Mouse (Mus musculus) ovary, postnatal 36 days (tissue): ENCODE measurements at regions not wholly inside any gene's neighbourhood (a gene's known extent, or its start where the extent isn't known, plus 50 kb on each side); places are given as distances from the start of the nearest gene placed in this dataset.

Experiments
- DNase-seq: peaks from one replicate; pipeline ENCODE4 v3.0.0; 2022; ENCODE audit warnings: low spot score, mixed read lengths

GRCm38 (mm10) chr10:16438414-16438813, 1284.6 kb upstream of the Cited2 start:
- no peak for DNase-seq

GRCm38 (mm10) chr10:16440932-16441640, 1281.9 kb upstream of the Cited2 start:
- no peak for DNase-seq

- no peak for DNase-seq
Observed at GRCm38 (mm10) chr10:16441661-16442072, 1281.4 kb upstream of the Cited2 start.

- no peak for DNase-seq
Observed at GRCm38 (mm10) chr10:16443901-16444300, 1279.1 kb upstream of the Cited2 start.

GRCm38 (mm10) chr10:16467935-16468334, 1255.1 kb upstream of the Cited2 start:
- no peak for DNase-seq

- no peak for DNase-seq
Observed at GRCm38 (mm10) chr10:16469711-16470110, 1253.3 kb upstream of the Cited2 start.

GRCm38 (mm10) chr10:16473952-16474521, 1249.0 kb upstream of the Cited2 start:
- no peak for DNase-seq

- no peak for DNase-seq
Observed at GRCm38 (mm10) chr10:16498580-16498979, 1224.4 kb upstream of the Cited2 start.

GRCm38 (mm10) chr10:16507681-16508080, 1215.3 kb upstream of the Cited2 start:
- no peak for DNase-seq

- DNase-seq, result no peak
Observed at GRCm38 (mm10) chr10:16508161-16508560, 1214.9 kb upstream of the Cited2 start.

- DNase-seq, result no peak
Observed at GRCm38 (mm10) chr10:16514656-16515055, 1208.4 kb upstream of the Cited2 start.

GRCm38 (mm10) chr10:16521895-16522294, 1201.1 kb upstream of the Cited2 start:
- no peak for DNase-seq

- DNase-seq, result no peak
Observed at GRCm38 (mm10) chr10:16524101-16524500, 1198.9 kb upstream of the Cited2 start.

GRCm38 (mm10) chr10:16527693-16528092, 1195.3 kb upstream of the Cited2 start:
- no peak for DNase-seq

GRCm38 (mm10) chr10:16537660-16538059, 1185.4 kb upstream of the Cited2 start:
- DNase-seq, result no peak

GRCm38 (mm10) chr10:16538379-16538778, 1184.6 kb upstream of the Cited2 start:
- DNase-seq, result no peak

GRCm38 (mm10) chr10:16545445-16545844, 1177.6 kb upstream of the Cited2 start:
- no peak for DNase-seq

- no peak for DNase-seq
Observed at GRCm38 (mm10) chr10:16552861-16553635, 1170.0 kb upstream of the Cited2 start.

GRCm38 (mm10) chr10:16574568-16574967, 1148.5 kb upstream of the Cited2 start:
- no peak for DNase-seq

GRCm38 (mm10) chr10:16578554-16579078, 1144.4 kb upstream of the Cited2 start:
- no peak for DNase-seq

GRCm38 (mm10) chr10:16580200-16580599, 1142.8 kb upstream of the Cited2 start:
- no peak for DNase-seq

- no peak for DNase-seq
Observed at GRCm38 (mm10) chr10:16588833-16589232, 1134.2 kb upstream of the Cited2 start.

- no peak for DNase-seq
Observed at GRCm38 (mm10) chr10:16589399-16589798, 1133.6 kb upstream of the Cited2 start.
